Mouse (Mus musculus) liver, embryonic 14.5 days (tissue): ENCODE measurements around the gene Dgkh. TPM values are rescaled to one million over a fixed set of nuclear protein-coding genes. Genes with fewer than 3 reads are reported as not detected.
A peak's percentile ranks its signal among the peaks of the same experiment; 100 is the strongest.

ENCODE experiments used
- ATAC-seq: fragments of 200-750 bp; cut with Nextera tagmentation; 2 replicates; pipeline ENCODE4 v1.8.0; 2017; ENCODE audit warnings: moderate number of reproducible peaks, mild to moderate bottlenecking, moderate library complexity; ENCODE audit not compliant: insufficient read depth
- DNase-seq, 3 experiments: peaks; one replicate each; pipeline ENCODE4 v3.0.0-alpha.2; 2012 to 2013; ENCODE audit warnings: low read depth in 3 of 3, low spot score in 3 of 3
- H3K27ac ChIP-seq: fragments of 300-500 bp; sonication (generic); 2 replicates; pipeline ENCODE4 v1.5.1; 2014; ENCODE audit warnings: moderate library complexity, mild to moderate bottlenecking, control low read depth, inconsistent platforms
- H3K27me3 ChIP-seq: fragments of 300-500 bp; sonication (generic); 2 replicates; pipeline ENCODE4 v1.6.1; 2014; ENCODE audit warnings: mild to moderate bottlenecking, low read length, moderate library complexity; ENCODE audit not compliant: control insufficient read depth, insufficient read depth
- H3K36me3 ChIP-seq: fragments of 300-500 bp; sonication (generic); replicated peaks from 2 replicates; pipeline ENCODE4 v1.6.1; 2014; ENCODE audit warnings: low read depth; ENCODE audit not compliant: control insufficient read depth, insufficient read depth
- H3K4me1 ChIP-seq, 2 experiments: fragments of 200-500 bp in 1 of 2; fragments of 300-500 bp in 1 of 2; sonication (generic) in 1 of 2; replicated peaks; 2 replicates each; pipeline ENCODE4 v1.6.1; 2012 to 2014; ENCODE audit warnings: antibody characterized with exemption in 1 of 2, inconsistent platforms in 1 of 2, low read length in 1 of 2; ENCODE audit not compliant: control insufficient read depth in 2 of 2, insufficient read depth in 2 of 2
- H3K4me2 ChIP-seq: fragments of 300-500 bp; sonication (generic); 2 replicates; pipeline ENCODE4 v1.6.1; 2014; ENCODE audit warnings: low read depth, mild to moderate bottlenecking, control low read depth, moderate library complexity
- H3K4me3 ChIP-seq, 2 experiments: fragments of 200-500 bp in 1 of 2; fragments of 300-500 bp in 1 of 2; sonication (generic) in 1 of 2; 2 replicates each; pipeline ENCODE4 v1.5.1; 2012 to 2014; ENCODE audit warnings: low read depth in 2 of 2, low read length in 2 of 2, mild to moderate bottlenecking in 2 of 2, control low read depth in 1 of 2, inconsistent platforms in 1 of 2, moderate library complexity in 1 of 2; ENCODE audit not compliant: insufficient read depth in 1 of 2
- H3K9ac ChIP-seq: fragments of 300-500 bp; sonication (generic); replicated peaks from 2 replicates; pipeline ENCODE4 v1.6.1; 2014; ENCODE audit warnings: mild to moderate bottlenecking, control low read depth, moderate library complexity
- H3K9me3 ChIP-seq: fragments of 300-500 bp; sonication (generic); 2 replicates; pipeline ENCODE4 v1.6.1; 2016; ENCODE audit warnings: low read length, mixed read lengths; ENCODE audit not compliant: control insufficient read depth
- CTCF ChIP-seq: IDR thresholded peaks from 2 replicates; pipeline ENCODE4 v1.5.1; 2016; ENCODE audit warnings: antibody characterized with exemption, low read depth, control low read depth
- EP300 ChIP-seq: IDR thresholded peaks from 2 replicates; pipeline ENCODE4 v1.6.1; 2016; ENCODE audit warnings: antibody characterized with exemption, low read depth
- WGBS: fragments of 180-500 bp; shearing (Covaris S2); extraction: QIAGEN DNeasy Blood & Tissue Kit; methylation state at CpG from one replicate; pipeline ENCODE4 v1.1.7; 2014; ENCODE audit not compliant: insufficient replicate concordance; 5-methylcytosine and 5-hydroxymethylcytosine counted together
- polyA plus RNA-seq, 2 experiments: library from polyadenylated mRNA; depleted of rRNA in 1 of 2; stranded (reverse) in 1 of 2; unstranded in 1 of 2; fragments of >200 nt; fragmentation: Nextera tagmentation in 1 of 2; extraction: Ambion mirVana in 1 of 2; gene quantifications; 2 replicates each; pipeline versions ENCODE4 v1.2.1 to v1.2.3; 2012 to 2014

Dgkh gene
- polyA plus RNA-seq, 2 experiments, result 0.15 to 0.36 TPM

GRCm38 (mm10) chr14:78553661-78554060 lies 178.9 kb downstream of the Dgkh start:
- ATAC-seq (no peak), DNase-seq (no peak)
- Histone ChIP-seq H3K27me3 (no peaks in the 10 kb centered on the region), H3K9me3 (no peaks in the 10 kb centered on the region), H3K4me3 (no peak overlapping the region), H3K36me3 (no peaks in the 10 kb centered on the region), H3K4me1 (no peaks in the 10 kb centered on the region), H3K4me2 (no peak overlapping the region), H3K9ac (no peak overlapping the region), H3K27ac (no peak overlapping the region)
- TF ChIP-seq EP300 (no peak), CTCF (peak; percentile 45)
- WGBS, result 64% methylated on average over 6 of the region's 6 CpGs

- TF ChIP-seq EP300, result no peak
- TF ChIP-seq CTCF, result no peak
- no peaks in the 10 kb centered on the region for H3K36me3 ChIP-seq
- no peak overlapping the region for H3K4me3 ChIP-seq
- no peaks in the 10 kb centered on the region for H3K27me3 ChIP-seq
- WGBS, result 19% methylated on average over 6 of the region's 6 CpGs
- no peak overlapping the region for H3K9ac ChIP-seq
- no peaks in the 10 kb centered on the region for H3K9me3 ChIP-seq
- no peak for ATAC-seq
- H3K4me2 ChIP-seq, result no peak overlapping the region
- H3K27ac ChIP-seq, result no peak overlapping the region
- no peak for DNase-seq
- H3K4me1 ChIP-seq, result no peaks in the 10 kb centered on the region
Observed at GRCm38 (mm10) chr14:78548807-78549206, 183.8 kb downstream of the Dgkh start.

- Histone ChIP-seq H3K4me3 (no peak overlapping the region), H3K36me3 (no peaks in the 10 kb centered on the region), H3K9ac (no peak overlapping the region), H3K4me1 (peaks cover 4 to 10% of the 10 kb centered on the region in 2 experiments; a peak in 3 of 4 replicates), H3K9me3 (no peaks in the 10 kb centered on the region), H3K27ac (no peak overlapping the region), H3K27me3 (no peaks in the 10 kb centered on the region), H3K4me2 (no peak overlapping the region)
- DNase-seq (no peak), ATAC-seq (no peak)
- TF ChIP-seq CTCF, result no peak
- TF ChIP-seq EP300, result no peak
- WGBS, result 77% methylated on average over 3 of the region's 3 CpGs
Observed at GRCm38 (mm10) chr14:78541319-78541718, 191.3 kb downstream of the Dgkh start.

GRCm38 (mm10) chr14:78539821-78540220 lies 192.8 kb downstream of the Dgkh start:
- TF ChIP-seq CTCF (no peak), EP300 (no peak)
- Histone ChIP-seq H3K9ac (no peak overlapping the region), H3K9me3 (no peaks in the 10 kb centered on the region), H3K27me3 (no peaks in the 10 kb centered on the region), H3K4me1 (peaks cover 7 to 14% of the 10 kb centered on the region in 2 experiments; a peak in 3 of 4 replicates), H3K27ac (no peak overlapping the region), H3K4me3 (no peak overlapping the region), H3K4me2 (no peak overlapping the region), H3K36me3 (no peaks in the 10 kb centered on the region)
- WGBS, result 52% methylated on average over 1 of the region's 1 CpGs
- DNase-seq (no peak), ATAC-seq (no peak)

GRCm38 (mm10) chr14:78538572-78539320 lies 193.8 kb downstream of the Dgkh start:
- 60% methylated on average over 5 of the region's 5 CpGs for WGBS
- Histone ChIP-seq H3K36me3 (no peaks in the 10 kb centered on the region), H3K4me1 (peaks cover 7 to 17% of the 10 kb centered on the region in 2 experiments; a peak in 3 of 4 replicates), H3K9me3 (no peaks in the 10 kb centered on the region), H3K27ac (no peak overlapping the region), H3K4me2 (no peak overlapping the region), H3K4me3 (no peak overlapping the region), H3K9ac (no peak overlapping the region), H3K27me3 (no peaks in the 10 kb centered on the region)
- TF ChIP-seq EP300 (no peak), CTCF (no peak)
- ATAC-seq (no peak), DNase-seq (no peak)
